Comparison of ENCODE assay signal across 24 mouse cellular contexts in the genomic region with DNA sequence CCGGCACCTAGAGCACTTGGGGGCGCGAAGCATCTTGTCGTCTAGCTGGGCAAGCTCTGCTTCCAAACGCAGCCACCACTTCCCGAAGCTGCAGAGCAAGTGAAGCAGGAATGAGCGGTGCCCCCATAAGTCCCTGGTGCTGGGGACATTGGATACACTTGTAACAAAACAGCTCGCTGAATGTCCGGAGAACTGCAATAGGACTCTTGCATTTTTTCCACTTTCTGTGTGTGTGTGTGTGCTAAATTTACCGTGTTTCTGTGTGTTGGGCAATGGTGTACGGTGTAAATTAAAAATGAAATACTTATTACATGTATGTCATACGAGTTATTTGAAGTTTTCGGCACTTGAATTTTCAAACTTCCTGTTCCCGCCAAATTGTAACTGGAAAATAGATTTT. TPM values are rescaled to one million over a fixed set of nuclear protein-coding genes. Genes with fewer than 3 reads are reported as not detected.
A peak's percentile ranks its signal among the peaks of the same experiment; 100 is the strongest.
DNase-seq lines count a peak whose midpoint lies in the region; ATAC-seq and TF ChIP-seq lines count a peak whose summit lies in the region.
"Had no signal": no experiment of that assay in that cellular context is flagged by ENCODE, and none has a peak within 500 bp of the region (broad histone marks: within the 10 kb centered on the region; RNA-seq: fewer than 3 reads in every experiment).

Dmrtb1 (minus strand) TSS at position 101 of the 400 bp plus-strand sequence.

- H3K4me3 ChIP-seq in neural tube, embryonic 13.5 days = no peak within 1 kb of the TSS
- H3K4me3 ChIP-seq in forebrain, embryonic 15.5 days = no peak within 1 kb of the TSS
- H3K4me3 ChIP-seq in limb, embryonic 13.5 days = no peak within 1 kb of the TSS
- no peak within 1 kb of the TSS for H3K4me3 ChIP-seq in midbrain, postnatal 0 days (ENCODE audit: low read depth, low read length)
- no peak within 1 kb of the TSS for H3K4me3 ChIP-seq in heart, embryonic 11.5 days (ENCODE audit: low read depth, low read length)
- H3K4me3 ChIP-seq: heart, embryonic 12.5 days; layer of hippocampus, adult 2 months; left cerebral cortex, adult 2 months; limb, embryonic 12.5 days; megakaryocyte, embryonic 14.5 days; stomach, embryonic 15.5 days had no signal

- no peak for ATAC-seq in neural tube, embryonic 13.5 days (ENCODE audit: low read depth)
- ATAC-seq in forebrain, embryonic 15.5 days (replicated peaks) = no peak
- no peak for ATAC-seq in limb, embryonic 13.5 days (ENCODE audit: low FRiP score, low read depth)
- ATAC-seq in midbrain, postnatal 0 days (ENCODE audit: low FRiP score) = no peak
- ATAC-seq in heart, embryonic 11.5 days (replicated peaks; ENCODE audit: insufficient number of reproducible peaks, low FRiP score, low TSS enrichment) = no peak
- ATAC-seq: lung, postnatal 0 days had no signal

- 93% methylated on average over 14 of the region's 14 CpGs for WGBS in neural tube, embryonic 13.5 days
- 93% methylated on average over 14 of the region's 14 CpGs for WGBS in forebrain, embryonic 15.5 days
- WGBS in limb, embryonic 13.5 days = 91% methylated on average over 14 of the region's 14 CpGs
- WGBS in midbrain, postnatal 0 days = 94% methylated on average over 14 of the region's 14 CpGs
- WGBS in heart, embryonic 11.5 days (ENCODE audit: insufficient replicate concordance) = 83% methylated on average over 14 of the region's 14 CpGs

- DNase-seq in neural tube, embryonic 10.5 days (ENCODE audit: extremely low spot score, low spot score) = no peak
- no peak for DNase-seq in midbrain, postnatal 0 days (ENCODE audit: low spot score)
- DNase-seq in embryo, embryonic 11 days = no peak
- no peak for DNase-seq in thymus, postnatal 10 days (ENCODE audit: low spot score in 2 of 2)
- DNase-seq: B cell, adult 2 months; cerebellum, postnatal 25 days; gastrocnemius, postnatal 25 days; heart, postnatal 36 days; kidney, adult 11 months; right cerebral cortex, postnatal 14 days; thymus, postnatal 25 days had no signal

- peaks cover 34% of the 10 kb centered on the region for H3K4me1 ChIP-seq in neural tube, embryonic 13.5 days (replicated peaks)
- H3K4me1 ChIP-seq in forebrain, embryonic 15.5 days = peaks cover 23% of the 10 kb centered on the region
- peaks cover 27% of the 10 kb centered on the region for H3K4me1 ChIP-seq in limb, embryonic 13.5 days
- H3K4me1 ChIP-seq in midbrain, postnatal 0 days (ENCODE audit: insufficient read depth, low read length) = peaks cover 12% of the 10 kb centered on the region
- peaks cover 23% of the 10 kb centered on the region for H3K4me1 ChIP-seq in heart, embryonic 11.5 days (ENCODE audit: control insufficient read depth, insufficient read depth, low read length)
- H3K4me1 ChIP-seq: stomach, embryonic 15.5 days had no signal

- TF ChIP-seq CTCF in midbrain, postnatal 0 days (IDR thresholded peaks at IDR 0.05) = no peak

- no peak within 1 kb of the TSS for H3K4me2 ChIP-seq in neural tube, embryonic 13.5 days
- H3K4me2 ChIP-seq in forebrain, embryonic 15.5 days (replicated peaks) = no peak within 1 kb of the TSS
- no peak within 1 kb of the TSS for H3K4me2 ChIP-seq in limb, embryonic 13.5 days (replicated peaks)
- H3K4me2 ChIP-seq in midbrain, postnatal 0 days (ENCODE audit: low read depth, low read length, poor library complexity, severe bottlenecking) = no peak within 1 kb of the TSS
- H3K4me2 ChIP-seq in heart, embryonic 11.5 days = no peak within 1 kb of the TSS
- H3K4me2 ChIP-seq: heart, embryonic 12.5 days; limb, embryonic 12.5 days; stomach, embryonic 15.5 days had no signal

- no peaks in the 10 kb centered on the region for H3K27me3 ChIP-seq in neural tube, embryonic 13.5 days
- H3K27me3 ChIP-seq in forebrain, embryonic 15.5 days = no peaks in the 10 kb centered on the region
- H3K27me3 ChIP-seq in limb, embryonic 13.5 days = peaks cover 6% of the 10 kb centered on the region; the same call in 1 of the 2 replicates
- no peaks in the 10 kb centered on the region for H3K27me3 ChIP-seq in midbrain, postnatal 0 days (ENCODE audit: insufficient read depth, low read length)
- H3K27me3 ChIP-seq in heart, embryonic 11.5 days (ENCODE audit: control insufficient read depth, insufficient read depth, low read length) = peaks cover 6% of the 10 kb centered on the region
- H3K27me3 ChIP-seq: stomach, embryonic 15.5 days had no signal

- no peaks in the 10 kb centered on the region for H3K36me3 ChIP-seq in neural tube, embryonic 13.5 days
- no peaks in the 10 kb centered on the region for H3K36me3 ChIP-seq in forebrain, embryonic 15.5 days
- H3K36me3 ChIP-seq in limb, embryonic 13.5 days = no peaks in the 10 kb centered on the region
- no peaks in the 10 kb centered on the region for H3K36me3 ChIP-seq in midbrain, postnatal 0 days (ENCODE audit: insufficient read depth, low read length)
- no peaks in the 10 kb centered on the region for H3K36me3 ChIP-seq in heart, embryonic 11.5 days (ENCODE audit: control insufficient read depth, insufficient read depth, low read length)
- H3K36me3 ChIP-seq: heart, embryonic 12.5 days; limb, embryonic 12.5 days; stomach, embryonic 15.5 days had no signal

- H3K9me3 ChIP-seq in neural tube, embryonic 13.5 days = no peaks in the 10 kb centered on the region
- H3K9me3 ChIP-seq in forebrain, embryonic 15.5 days = no peaks in the 10 kb centered on the region
- H3K9me3 ChIP-seq in limb, embryonic 13.5 days = no peaks in the 10 kb centered on the region
- no peaks in the 10 kb centered on the region for H3K9me3 ChIP-seq in midbrain, postnatal 0 days (ENCODE audit: low read length)
- no peaks in the 10 kb centered on the region for H3K9me3 ChIP-seq in heart, embryonic 11.5 days (replicated peaks; ENCODE audit: control insufficient read depth, low read length)
- H3K9me3 ChIP-seq: heart, embryonic 12.5 days; limb, embryonic 12.5 days; megakaryocyte, embryonic 14.5 days; stomach, embryonic 15.5 days had no signal

- H3K27ac ChIP-seq in neural tube, embryonic 13.5 days (replicated peaks) = no peak within 1 kb of the TSS
- H3K27ac ChIP-seq in forebrain, embryonic 15.5 days (replicated peaks) = no peak within 1 kb of the TSS
- no peak within 1 kb of the TSS for H3K27ac ChIP-seq in limb, embryonic 13.5 days
- no peak within 1 kb of the TSS for H3K27ac ChIP-seq in midbrain, postnatal 0 days (ENCODE audit: low read depth, low read length)
- no peak within 1 kb of the TSS for H3K27ac ChIP-seq in heart, embryonic 11.5 days (ENCODE audit: low read depth, low read length)
- H3K27ac ChIP-seq: kidney, postnatal 0 days; layer of hippocampus, adult 2 months; left cerebral cortex, adult 2 months; limb, embryonic 12.5 days; liver, embryonic 14.5 days; stomach, embryonic 15.5 days had no signal

- no peak within 1 kb of the TSS for H3K9ac ChIP-seq in neural tube, embryonic 13.5 days
- H3K9ac ChIP-seq in forebrain, embryonic 15.5 days (replicated peaks) = no peak within 1 kb of the TSS
- peak within 1 kb of the TSS; percentile 35; the same call in 1 of the 2 replicates for H3K9ac ChIP-seq in limb, embryonic 13.5 days
- no peak within 1 kb of the TSS for H3K9ac ChIP-seq in midbrain, postnatal 0 days (replicated peaks; ENCODE audit: low read length, poor library complexity, severe bottlenecking)
- no peak within 1 kb of the TSS for H3K9ac ChIP-seq in heart, embryonic 11.5 days (ENCODE audit: low read depth, low read length)
- H3K9ac ChIP-seq: heart, embryonic 12.5 days; limb, embryonic 12.5 days; liver, embryonic 14.5 days; stomach, embryonic 15.5 days had no signal

RNA-seq across cellular contexts. Expression of gene Dmrtb1, which starts in this region (rescaled TPM):
- polyA plus RNA-seq in neural tube, embryonic 13.5 days (2015; fragmentation: Nextera tagmentation; extraction: Ambion mirVana) = 14.5 TPM in 2 replicates
- 18.7 and 20.4 TPM in 2 replicates for polyA plus RNA-seq in forebrain, embryonic 15.5 days (2015; fragmentation: Nextera tagmentation; extraction: Ambion mirVana)
- polyA plus RNA-seq in limb, embryonic 13.5 days (2015; fragmentation: Nextera tagmentation; extraction: Ambion mirVana) = 0.14 and 0.32 TPM in 2 replicates
- 13.1 and 27.1 TPM in 2 replicates for total RNA-seq in midbrain, postnatal 0 days (2014; rRNA removed)
- polyA plus RNA-seq in midbrain, postnatal 0 days (2015; fragmentation: Nextera tagmentation; extraction: Ambion mirVana) = 36.8 and 37.2 TPM in 2 replicates
- not detected in 2 replicates for polyA plus RNA-seq in heart, embryonic 11.5 days (2014; fragmentation: Nextera tagmentation; extraction: Ambion mirVana)
- total RNA-seq: gastrocnemius, postnatal 25 days; heart, postnatal 36 days had no signal
- polyA plus RNA-seq: kidney, postnatal 0 days had no signal

Comparison
In these comparisons a context has a peak if more than half of its experiments do, and no peak if none do; other contexts are left out.
1. RNA of gene Dmrtb1 (polyA plus RNA-seq): 36.8 to 37.2 TPM in midbrain, postnatal 0 days, 18.7 to 20.4 TPM in forebrain, embryonic 15.5 days and 14.5 TPM in neural tube, embryonic 13.5 days; 0.14 to 0.32 TPM in limb, embryonic 13.5 days and not detected in heart, embryonic 11.5 days; every median in the first group is over 10 times any median in the second.